Mouse (Mus musculus) midbrain, embryonic 13.5 days (tissue): ENCODE data around the gene Dnajb1. TPM values are rescaled to one million over a fixed set of nuclear protein-coding genes. Genes with fewer than 3 reads are reported as not detected.
"Not testable (repeated sequence)": the region's sequence is repeated elsewhere in the genome, so short reads cannot be mapped to it uniquely, and the experiment has no call there.

Experiments used
- ATAC-seq: fragments of 200-750 bp; cut with Nextera tagmentation; 2 replicates; pipeline ENCODE4 v1.8.0; 2017; ENCODE audit warnings: mild to moderate bottlenecking, moderate TSS enrichment, moderate library complexity
- H3K27ac ChIP-seq: fragments of 300-500 bp; sonication (generic); 2 replicates; pipeline ENCODE4 v1.5.1; 2015; ENCODE audit warnings: inconsistent platforms, mild to moderate bottlenecking, moderate library complexity
- H3K27me3 ChIP-seq: fragments of 300-500 bp; sonication (generic); 2 replicates; pipeline ENCODE4 v1.6.1; 2015; ENCODE audit warnings: mild to moderate bottlenecking, inconsistent platforms
- H3K36me3 ChIP-seq: fragments of 300-500 bp; sonication (generic); 2 replicates; pipeline ENCODE4 v1.6.1; 2015; ENCODE audit warnings: mild to moderate bottlenecking, inconsistent platforms
- H3K4me1 ChIP-seq: fragments of 300-500 bp; sonication (generic); replicated peaks from 2 replicates; pipeline ENCODE4 v1.6.1; 2015; ENCODE audit warnings: inconsistent platforms
- H3K4me2 ChIP-seq: fragments of 300-500 bp; sonication (generic); replicated peaks from 2 replicates; pipeline ENCODE4 v1.6.1; 2015; ENCODE audit warnings: moderate library complexity, mild to moderate bottlenecking, inconsistent platforms
- H3K4me3 ChIP-seq: fragments of 300-500 bp; sonication (generic); replicated peaks from 2 replicates; pipeline ENCODE4 v1.5.1; 2015; ENCODE audit warnings: mild to moderate bottlenecking, inconsistent platforms
- H3K9ac ChIP-seq: fragments of 300-500 bp; sonication (generic); replicated peaks from 2 replicates; pipeline ENCODE4 v1.6.1; 2015; ENCODE audit warnings: mild to moderate bottlenecking, inconsistent platforms
- H3K9me3 ChIP-seq: fragments of 300-500 bp; sonication (generic); 2 replicates; pipeline ENCODE4 v1.6.1; 2016; ENCODE audit warnings: mild to moderate bottlenecking, inconsistent platforms
- WGBS: fragments of 180-500 bp; shearing (Covaris S2); methylation state at CpG from one replicate; pipeline ENCODE4 v1.1.7; 2015; 5-methylcytosine and 5-hydroxymethylcytosine counted together
- polyA plus RNA-seq: library from polyadenylated mRNA; unstranded; fragments of >200 nt; fragmentation: Nextera tagmentation; extraction: Ambion mirVana; gene quantifications from 2 replicates; pipeline ENCODE4 v1.2.1, GENCODE M21; 2015

Dnajb1 gene
- polyA plus RNA-seq, 1 experiment from 2014 or later, result 61.5 TPM

DNA sequence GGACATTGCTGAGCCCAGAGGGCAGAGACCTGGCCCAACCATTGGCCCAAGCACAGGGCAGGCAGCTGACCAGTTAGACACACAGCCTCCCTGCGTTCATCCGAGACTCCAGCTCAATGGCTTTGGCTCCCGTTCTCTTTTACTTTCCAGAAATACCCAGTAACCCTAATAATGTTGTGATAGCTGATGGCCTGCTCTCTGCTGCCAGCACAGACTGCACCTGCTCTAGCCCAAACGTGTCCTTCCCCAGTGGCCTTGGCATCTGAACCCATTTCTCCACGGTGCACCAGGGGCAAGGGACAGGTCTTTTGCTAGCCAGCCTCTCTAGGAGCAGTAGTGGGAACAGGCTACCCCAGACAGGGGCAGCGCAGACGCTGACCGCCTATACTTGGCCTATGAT lies 27.2 kb upstream of the Dnajb1 start:
- no peak overlapping the region for H3K4me2 ChIP-seq
- no peak overlapping the region for H3K4me3 ChIP-seq
- no peak overlapping the region for H3K27ac ChIP-seq
- no peaks in the 10 kb centered on the region for H3K27me3 ChIP-seq
- peaks cover 87% of the 10 kb centered on the region for H3K4me1 ChIP-seq
- no peaks in the 10 kb centered on the region for H3K9me3 ChIP-seq
- H3K9ac ChIP-seq, result no peak overlapping the region; the same call in 1 of the 2 replicates
- ATAC-seq, result no peak
- peaks cover 19% of the 10 kb centered on the region for H3K36me3 ChIP-seq
- WGBS, result 89% methylated on average over 8 of the region's 8 CpGs

DNA sequence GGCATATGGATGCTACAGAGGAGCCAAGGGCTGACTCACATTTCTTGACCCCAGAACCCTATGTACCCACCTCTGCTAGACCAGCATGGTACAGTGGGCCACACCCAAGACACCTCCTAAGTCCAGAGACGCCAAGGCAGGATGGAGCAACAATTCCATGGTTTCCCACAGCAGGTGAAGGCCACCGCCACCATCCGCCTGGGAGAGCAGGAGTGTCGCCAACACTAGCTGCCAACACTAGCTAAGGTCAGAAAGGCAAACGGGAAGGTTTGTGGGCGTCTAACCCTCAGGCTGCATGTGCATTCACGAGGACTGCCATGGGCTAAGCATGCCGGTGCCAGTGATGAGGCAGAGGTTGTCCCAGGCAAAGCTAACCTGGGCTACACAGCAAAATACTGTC lies 25.8 kb upstream of the Dnajb1 start:
- H3K9me3 ChIP-seq, result no peaks in the 10 kb centered on the region
- H3K27me3 ChIP-seq, result no peaks in the 10 kb centered on the region
- 80% methylated on average over 8 of the region's 8 CpGs for WGBS
- no peak overlapping the region for H3K4me3 ChIP-seq
- no peak overlapping the region for H3K9ac ChIP-seq
- ATAC-seq, result no peak
- peaks cover 25% of the 10 kb centered on the region for H3K36me3 ChIP-seq
- no peak overlapping the region for H3K4me2 ChIP-seq
- no peak overlapping the region for H3K27ac ChIP-seq
- H3K4me1 ChIP-seq, result peaks cover 76% of the 10 kb centered on the region

DNA sequence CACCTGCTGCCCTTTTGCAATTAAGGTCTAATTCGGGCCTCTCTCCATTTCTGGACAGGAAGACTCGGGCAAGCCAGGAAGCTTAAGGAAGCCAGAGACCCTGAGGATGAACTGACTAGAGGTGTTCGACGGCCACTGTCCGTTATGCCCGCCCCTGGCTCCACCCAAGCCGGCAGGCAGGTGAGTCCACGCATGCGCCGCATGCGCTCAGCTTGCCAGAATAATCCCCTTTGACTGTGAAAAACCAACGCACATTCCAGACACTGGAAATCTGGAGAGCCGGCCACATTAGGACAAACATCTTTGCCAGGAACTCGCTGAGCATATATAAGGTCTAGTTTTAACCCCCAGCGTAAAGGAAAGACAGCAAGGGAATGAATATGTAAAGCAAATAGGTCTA lies 24.8 kb upstream of the Dnajb1 start:
- Histone ChIP-seq H3K4me3 (no peak overlapping the region), H3K4me1 (peaks cover 77% of the 10 kb centered on the region), H3K4me2 (no peak overlapping the region), H3K27me3 (no peaks in the 10 kb centered on the region), H3K9ac (0 out of 2 replicates have a peak overlapping the region, but pooled peaks have one; percentile 14), H3K27ac (no peak overlapping the region), H3K36me3 (peaks cover 32% of the 10 kb centered on the region), H3K9me3 (no peaks in the 10 kb centered on the region)
- no peak for ATAC-seq
- WGBS, result 89% methylated on average over 15 of the region's 15 CpGs

DNA sequence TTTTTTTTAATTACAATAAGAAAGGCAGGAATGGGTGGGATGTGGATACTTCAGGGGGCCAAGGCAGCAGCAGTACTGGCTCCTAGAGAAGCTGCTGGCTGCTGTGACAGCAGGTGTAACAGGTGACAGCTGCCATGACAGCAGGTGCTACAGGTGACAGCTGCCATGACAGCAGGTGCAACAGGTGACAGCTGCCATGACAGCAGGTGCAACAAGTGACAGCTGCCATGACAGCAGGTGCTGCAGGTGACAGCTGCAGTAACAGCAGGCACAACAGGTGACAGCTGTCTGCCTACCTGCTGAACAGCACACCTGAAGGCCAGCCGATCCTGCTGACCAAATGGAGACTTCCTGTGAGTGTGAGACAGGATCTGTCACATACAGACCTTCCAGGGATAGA lies 23.2 kb upstream of the Dnajb1 start:
- peaks cover 32% of the 10 kb centered on the region for H3K36me3 ChIP-seq
- H3K4me1 ChIP-seq, result peaks cover 75% of the 10 kb centered on the region
- H3K4me2 ChIP-seq, result no peak overlapping the region
- H3K27me3 ChIP-seq, result no peaks in the 10 kb centered on the region
- peak overlapping the region; percentile 9; the same call in 1 of the 2 replicates for H3K27ac ChIP-seq
- ATAC-seq, result no peak
- H3K4me3 ChIP-seq, result no peak overlapping the region
- WGBS, result 91% methylated on average over 1 of the region's 1 CpGs
- no peaks in the 10 kb centered on the region for H3K9me3 ChIP-seq
- no peak overlapping the region for H3K9ac ChIP-seq

DNA sequence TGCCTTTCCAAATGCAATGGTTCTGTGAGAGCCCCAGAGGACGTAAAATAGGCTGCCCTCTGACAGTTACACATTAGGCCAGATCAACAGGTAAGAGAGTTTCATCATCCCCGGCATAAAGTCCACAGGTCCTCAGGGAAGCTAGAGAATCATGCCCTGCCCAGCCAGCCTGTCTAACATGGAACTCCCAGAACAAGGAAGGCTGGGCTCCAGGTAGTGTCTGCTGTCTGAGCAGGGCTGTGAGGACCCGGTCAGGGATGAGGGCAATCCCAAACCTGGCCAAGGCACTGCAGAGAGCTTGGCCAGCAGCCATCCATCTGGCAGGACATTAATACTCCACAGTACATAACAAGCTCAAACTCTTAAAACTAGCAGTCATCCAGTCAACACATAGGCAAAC lies 22.7 kb upstream of the Dnajb1 start:
- H3K27ac ChIP-seq, result no peak overlapping the region
- H3K4me1 ChIP-seq, result peaks cover 75% of the 10 kb centered on the region
- no peak overlapping the region for H3K4me2 ChIP-seq
- peaks cover 36% of the 10 kb centered on the region for H3K36me3 ChIP-seq
- 89% methylated on average over 3 of the region's 3 CpGs for WGBS
- H3K27me3 ChIP-seq, result no peaks in the 10 kb centered on the region
- H3K9me3 ChIP-seq, result no peaks in the 10 kb centered on the region
- no peak overlapping the region for H3K9ac ChIP-seq
- no peak for ATAC-seq
- no peak overlapping the region for H3K4me3 ChIP-seq

DNA sequence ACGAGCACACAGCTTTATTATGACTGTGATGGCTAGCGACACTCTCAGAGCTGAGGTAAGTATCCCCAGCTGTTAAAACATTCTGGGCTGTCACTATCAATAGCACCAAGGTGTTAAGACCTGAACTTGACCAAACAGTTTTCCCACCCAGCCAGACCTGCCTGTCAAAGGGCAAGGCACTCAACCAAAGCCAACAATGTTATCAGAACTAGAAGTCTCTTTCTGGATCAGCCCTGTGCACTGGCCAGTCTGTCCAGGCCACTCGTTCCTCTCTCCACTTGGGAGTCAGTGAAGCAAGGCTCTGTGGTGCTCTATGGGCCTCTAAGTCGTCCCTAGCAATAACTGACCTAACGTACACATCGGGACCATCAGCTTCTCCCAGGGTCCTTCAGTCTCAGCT lies 20.3 kb upstream of the Dnajb1 start:
- H3K27me3 ChIP-seq, result no peaks in the 10 kb centered on the region
- H3K36me3 ChIP-seq, result peaks cover 31% of the 10 kb centered on the region
- no peak overlapping the region for H3K4me3 ChIP-seq
- no peaks in the 10 kb centered on the region for H3K9me3 ChIP-seq
- 90% methylated on average over 6 of the region's 6 CpGs for WGBS
- H3K9ac ChIP-seq, result no peak overlapping the region
- ATAC-seq, result no peak
- H3K4me2 ChIP-seq, result no peak overlapping the region
- H3K27ac ChIP-seq, result no peak overlapping the region
- peaks cover 79% of the 10 kb centered on the region for H3K4me1 ChIP-seq

DNA sequence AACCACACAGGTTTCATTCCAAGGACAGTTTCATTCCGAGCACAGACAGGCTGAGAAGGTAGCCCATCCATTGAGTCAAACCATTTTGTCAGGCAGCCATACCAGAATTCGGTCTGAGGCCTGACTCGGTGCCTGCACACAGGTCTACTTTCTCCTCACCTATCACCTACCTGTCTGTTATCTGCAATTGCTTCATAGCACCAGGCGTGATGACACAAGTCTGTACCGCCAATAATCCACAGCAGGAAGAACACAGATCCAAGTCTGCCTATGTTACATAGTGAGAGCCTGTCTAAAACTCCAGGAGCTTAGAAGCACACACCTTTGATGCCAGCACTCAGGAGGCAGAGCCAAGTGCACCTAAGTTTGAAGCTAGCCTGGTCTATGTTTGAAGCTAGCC lies 19.1 kb upstream of the Dnajb1 start:
- Histone ChIP-seq H3K9ac (no peak overlapping the region), H3K4me2 (no peak overlapping the region), H3K27me3 (no peaks in the 10 kb centered on the region), H3K27ac (no peak overlapping the region), H3K9me3 (no peaks in the 10 kb centered on the region), H3K4me3 (no peak overlapping the region), H3K36me3 (peaks cover 27% of the 10 kb centered on the region), H3K4me1 (peaks cover 76% of the 10 kb centered on the region)
- WGBS, result 93% methylated on average over 5 of the region's 5 CpGs
- ATAC-seq, result no peak

DNA sequence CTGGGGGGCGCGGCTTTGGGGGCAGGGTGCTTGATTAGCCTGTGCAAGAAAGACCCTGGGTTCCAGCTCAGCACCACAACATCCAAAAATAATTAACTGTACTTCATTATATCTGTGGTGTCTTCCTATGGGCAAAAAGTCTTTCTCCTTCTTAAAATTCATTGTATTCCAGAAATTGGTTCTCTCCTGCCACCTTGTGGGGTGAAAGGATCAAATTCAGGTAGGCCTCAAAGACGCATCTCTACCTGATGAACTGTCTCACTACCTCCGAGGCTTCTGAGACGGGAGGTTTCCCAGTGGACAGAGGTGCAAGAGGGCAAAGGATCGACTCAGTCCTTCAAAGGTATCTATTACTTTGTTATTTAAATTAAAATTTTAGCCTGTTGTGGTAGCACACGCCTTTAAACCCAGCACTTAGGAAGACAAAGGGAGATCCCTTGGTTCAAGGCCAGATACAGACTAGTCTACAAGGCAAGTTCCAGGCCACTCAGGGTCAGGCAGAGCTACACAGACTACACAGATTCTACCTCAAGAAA lies 17.4 kb upstream of the Dnajb1 start:
- H3K27ac ChIP-seq, result no peak overlapping the region
- no peak overlapping the region for H3K4me3 ChIP-seq
- H3K36me3 ChIP-seq, result peaks cover 19% of the 10 kb centered on the region
- no peak overlapping the region for H3K9ac ChIP-seq
- peak overlapping the region; percentile 70 for H3K4me2 ChIP-seq
- WGBS, result 81% methylated on average over 7 of the region's 7 CpGs
- ATAC-seq, result no peak
- H3K27me3 ChIP-seq, result no peaks in the 10 kb centered on the region
- H3K4me1 ChIP-seq, result peaks cover 64% of the 10 kb centered on the region
- no peaks in the 10 kb centered on the region for H3K9me3 ChIP-seq

DNA sequence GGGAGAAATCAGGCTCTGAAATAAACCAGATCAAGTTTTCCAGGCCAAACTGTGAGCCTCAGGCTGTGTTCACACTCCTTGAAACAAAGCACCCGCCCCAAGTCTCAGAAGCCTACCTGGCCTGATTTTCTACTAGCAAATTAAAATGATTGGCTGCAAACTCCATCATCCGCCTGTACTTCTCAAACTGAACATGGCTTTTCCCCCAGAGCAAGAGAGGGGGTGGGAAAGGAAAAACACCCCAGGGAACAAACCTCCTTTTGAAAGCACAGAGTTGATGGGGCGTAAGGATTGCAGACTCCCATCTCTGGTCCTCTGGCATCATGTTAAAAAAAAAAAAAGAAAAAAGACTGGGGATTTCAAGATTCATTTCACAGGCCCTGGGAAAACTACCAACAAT lies 15.3 kb upstream of the Dnajb1 start:
- Histone ChIP-seq H3K4me3 (peak overlapping the region; percentile 96), H3K4me1 (peaks cover 58% of the 10 kb centered on the region), H3K4me2 (peak overlapping the region; percentile 70), H3K36me3 (peaks cover 9% of the 10 kb centered on the region; the same call in 1 of the 2 replicates), H3K27me3 (no peaks in the 10 kb centered on the region), H3K9me3 (no peaks in the 10 kb centered on the region), H3K9ac (peak overlapping the region; percentile 94), H3K27ac (no peak overlapping the region)
- ATAC-seq, result no peak
- WGBS, result 67% methylated on average over 3 of the region's 3 CpGs

DNA sequence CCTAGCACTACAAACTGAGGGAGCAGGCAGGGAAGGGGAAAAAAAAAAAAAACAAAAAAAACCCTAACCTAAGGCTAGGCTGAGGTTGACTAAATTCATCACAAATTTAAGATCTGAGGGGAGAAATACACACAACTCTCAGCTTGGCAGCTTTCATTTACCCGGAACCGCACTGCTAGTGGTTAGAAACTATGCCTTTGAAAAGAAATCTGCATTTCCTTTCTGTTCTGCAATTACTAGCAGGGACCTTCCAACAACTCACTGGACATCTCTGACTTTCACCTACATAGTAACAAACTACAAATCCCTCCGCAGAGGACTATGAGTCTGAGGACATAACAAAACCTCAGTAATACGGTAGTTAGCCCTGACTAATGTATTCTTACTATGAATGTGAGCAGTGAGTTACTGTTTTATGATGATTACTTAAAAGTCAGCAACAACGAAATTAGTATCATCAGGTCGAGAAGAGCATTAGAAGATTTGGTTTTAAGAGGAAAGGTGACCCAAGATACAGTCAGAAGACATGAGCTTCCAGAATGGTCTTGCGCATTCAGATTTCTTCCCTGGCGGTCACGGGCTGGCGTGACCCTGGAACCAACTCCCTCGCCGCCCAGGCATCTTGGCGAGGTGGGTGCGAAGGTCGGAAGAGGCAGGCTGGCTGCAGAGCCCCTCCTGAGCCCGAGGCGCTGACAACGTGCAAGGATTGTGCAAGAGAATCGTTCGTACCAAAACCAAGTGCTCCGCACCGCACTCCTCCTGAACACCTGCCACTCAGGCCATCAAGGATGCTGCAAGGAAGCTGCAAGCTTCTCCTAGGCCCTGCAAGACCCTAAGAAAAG lies 14.4 kb upstream of the Dnajb1 start:
- WGBS, result 6% methylated on average over 22 of the region's 22 CpGs
- ATAC-seq, result no peak
- H3K4me1 ChIP-seq, result peaks cover 52% of the 10 kb centered on the region

DNA sequence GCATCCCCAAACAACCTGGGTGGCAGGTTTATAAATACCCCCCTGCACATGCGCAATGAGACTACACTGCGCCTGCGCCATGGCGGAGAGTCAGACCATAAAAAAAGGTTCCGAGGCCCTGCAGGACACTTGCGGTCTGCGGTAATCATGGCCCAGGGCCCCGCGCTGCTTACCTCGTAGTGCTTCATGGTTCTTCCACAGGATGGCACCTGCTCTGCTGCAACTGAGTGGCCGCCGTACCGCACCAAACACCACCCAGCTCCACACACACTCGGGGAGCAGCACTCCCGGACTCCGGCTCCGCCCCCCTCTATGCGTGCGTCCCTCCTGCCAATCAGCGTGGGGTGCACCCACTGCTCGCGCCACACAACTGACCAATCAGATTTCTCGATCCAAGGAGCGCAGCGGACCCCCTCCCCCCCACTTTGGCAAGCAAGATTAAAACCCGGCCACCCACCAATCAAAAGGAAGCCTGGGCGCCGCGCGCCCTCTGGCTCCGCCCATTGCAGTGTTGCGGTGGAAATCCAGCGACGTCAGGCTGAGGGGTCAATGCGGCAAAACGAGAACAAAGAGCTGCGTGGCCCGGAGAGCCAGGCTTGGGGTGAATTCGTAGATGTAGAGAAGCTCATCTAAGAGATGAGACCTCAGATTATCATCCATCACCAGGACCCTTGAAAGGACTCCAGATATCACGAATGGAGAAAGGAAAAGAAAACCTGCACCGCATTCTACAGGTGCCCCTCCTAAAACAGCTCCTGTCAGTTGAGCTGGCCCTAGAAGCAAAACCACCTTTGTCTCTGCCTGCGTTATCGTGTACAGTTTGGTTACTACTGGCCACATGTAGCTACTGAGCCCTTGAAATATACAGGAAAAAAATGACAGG lies 13.6 kb upstream of the Dnajb1 start:
- Histone ChIP-seq H3K27me3 (no peaks in the 10 kb centered on the region), H3K9ac (peak overlapping the region; percentile 94), H3K4me1 (peaks cover 44% of the 10 kb centered on the region), H3K27ac (peak overlapping the region; percentile 93), H3K4me3 (peak overlapping the region; percentile 96), H3K4me2 (peak overlapping the region; percentile 70), H3K9me3 (no peaks in the 10 kb centered on the region), H3K36me3 (peaks cover 4% of the 10 kb centered on the region; the same call in 1 of the 2 replicates)
- WGBS, result under 1% methylated on average over 43 of the region's 43 CpGs
- peak; percentile 98 for ATAC-seq

More for the DNA sequence above, 14.4 kb upstream of the Dnajb1 start:
- Histone ChIP-seq H3K9ac (peak overlapping the region; percentile 94), H3K4me2 (peak overlapping the region; percentile 70), H3K27me3 (no peaks in the 10 kb centered on the region), H3K36me3 (peaks cover 4% of the 10 kb centered on the region; the same call in 1 of the 2 replicates), H3K9me3 (no peaks in the 10 kb centered on the region), H3K27ac (peak overlapping the region; percentile 93), H3K4me3 (peak overlapping the region; percentile 96)

DNA sequence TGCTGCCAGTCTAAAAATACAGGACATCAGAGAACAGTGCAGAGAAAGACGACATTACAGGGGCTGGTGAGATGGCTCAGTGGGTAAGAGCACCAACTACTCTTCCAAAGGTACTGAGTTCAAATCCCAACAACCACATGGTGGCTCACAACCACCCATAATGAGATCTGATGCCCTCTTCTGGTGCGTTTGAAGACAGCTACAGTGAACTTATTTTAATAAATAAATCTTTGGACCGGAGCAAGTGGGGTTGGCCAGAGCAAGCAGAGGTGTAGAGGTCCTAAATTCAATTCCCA lies 13.0 kb upstream of the Dnajb1 start:
- 53% methylated on average over 3 of the region's 3 CpGs for WGBS
- H3K36me3 ChIP-seq, ATAC-seq, H3K9me3 ChIP-seq, H3K27me3 ChIP-seq: not testable (repeated sequence)
- peak overlapping the region; percentile 96 for H3K4me3 ChIP-seq
- H3K4me2 ChIP-seq, result peak overlapping the region; percentile 55
- peaks cover 39% of the 10 kb centered on the region for H3K4me1 ChIP-seq
- H3K27ac ChIP-seq, result peak overlapping the region; percentile 93
- peak overlapping the region; percentile 69 for H3K9ac ChIP-seq
